Mouse (Mus musculus) kidney, adult 2 months (tissue): Measurements from ENCODE around the gene Rnpep.

Experiments used
- CTCF ChIP-seq: fragments of 200-500 bp; conservative IDR thresholded peaks from 2 replicates; pipeline ENCODE4 v1.5.1; 2011; ENCODE audit warnings: low read depth, mild to moderate bottlenecking, control low read depth, low read length, moderate library complexity, mixed read lengths; ENCODE audit not compliant: insufficient read depth, insufficient read length
- POLR2A ChIP-seq: fragments of 200-500 bp; IDR thresholded peaks from one replicate; pipeline ENCODE4 v1.6.1; 2011; ENCODE audit warnings: low read depth, low read length, control low read depth

DNA sequence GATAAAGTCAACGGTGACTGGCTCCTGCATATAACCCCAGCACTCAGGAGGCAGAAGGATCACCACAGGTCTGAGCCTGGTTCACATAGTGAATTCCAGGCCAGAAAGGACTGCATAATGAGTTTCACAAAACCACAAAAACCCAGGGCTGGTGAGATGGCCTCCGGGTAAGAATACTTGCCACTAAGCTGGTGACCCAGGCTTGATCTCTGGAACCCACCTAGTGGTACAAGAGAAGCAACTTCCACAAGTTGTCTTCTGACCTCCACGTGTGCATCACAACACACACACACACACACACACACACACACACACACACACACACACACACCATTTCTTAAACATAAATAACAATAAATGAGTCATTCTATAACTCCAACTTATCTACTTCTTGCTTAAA lies 21.6 kb downstream of the Rnpep start:
- TF ChIP-seq CTCF (no peak), POLR2A (no peak)
